ENCODE assay signal across 26 mouse cellular contexts in genomic region chr4:94785921-94786320, GRCm38 (mm10). TPM values are rescaled to one million over a fixed set of nuclear protein-coding genes. Genes with fewer than 3 reads are reported as not detected.
DNase-seq lines count a peak whose midpoint lies in the region; ATAC-seq and TF ChIP-seq lines count a peak whose summit lies in the region.
"Had no signal": no experiment of that assay in that cellular context is flagged by ENCODE, and none has a peak within 500 bp of the region (broad histone marks: within the 10 kb centered on the region; RNA-seq: fewer than 3 reads in every experiment).

No protein-coding gene starts in this region.

- H3K4me3 ChIP-seq in lung, postnatal 0 days (ENCODE audit: low read depth, low read length), result no peak overlapping the region
- H3K4me3 ChIP-seq: embryonic facial prominence, embryonic 10.5 days; embryonic facial prominence, embryonic 13.5 days; erythroblast, embryonic 14.5 days; forebrain, embryonic 13.5 days; heart, embryonic 10.5 days; hindbrain, embryonic 12.5 days; hindbrain, embryonic 15.5 days had no signal

- ATAC-seq in lung, postnatal 0 days, result no peak
- ATAC-seq: activated CD4-positive, CD25-positive, alpha-beta regulatory T cell, adult 4 months; CD4-positive, CD25-positive, alpha-beta regulatory T cell, adult 4 months; forebrain, embryonic 13.5 days; forebrain, embryonic 16.5 days; intestine, postnatal 0 days had no signal

- no peak overlapping the region for H3K27ac ChIP-seq in lung, postnatal 0 days (ENCODE audit: low read length)
- H3K27ac ChIP-seq: embryonic facial prominence, embryonic 10.5 days; embryonic facial prominence, embryonic 13.5 days; forebrain, embryonic 13.5 days; heart, embryonic 10.5 days; hindbrain, embryonic 12.5 days; hindbrain, embryonic 15.5 days had no signal

- TF ChIP-seq EP300 in lung, postnatal 0 days (IDR thresholded peaks at IDR 0.05), result peak; percentile 43; the same call in 1 of the 2 replicates

- H3K4me2 ChIP-seq in lung, postnatal 0 days (replicated peaks; ENCODE audit: low read depth, low read length), result no peak overlapping the region
- H3K4me2 ChIP-seq: embryonic facial prominence, embryonic 13.5 days; forebrain, embryonic 13.5 days; hindbrain, embryonic 12.5 days; hindbrain, embryonic 15.5 days had no signal

- no peaks in the 10 kb centered on the region for H3K4me1 ChIP-seq in lung, postnatal 0 days (ENCODE audit: insufficient read depth, low read depth, low read length)
- H3K4me1 ChIP-seq: embryonic facial prominence, embryonic 10.5 days; embryonic facial prominence, embryonic 13.5 days; forebrain, embryonic 13.5 days; heart, embryonic 10.5 days; hindbrain, embryonic 12.5 days; hindbrain, embryonic 15.5 days had no signal

- TF ChIP-seq CTCF in lung, postnatal 0 days (IDR thresholded peaks at IDR 0.05), result no peak

- H3K9ac ChIP-seq in lung, postnatal 0 days (replicated peaks; ENCODE audit: low read depth), result no peak overlapping the region
- H3K9ac ChIP-seq: embryonic facial prominence, embryonic 13.5 days; forebrain, embryonic 13.5 days; hindbrain, embryonic 12.5 days; hindbrain, embryonic 15.5 days had no signal

- H3K9me3 ChIP-seq in lung, postnatal 0 days (ENCODE audit: low read length), result no peaks in the 10 kb centered on the region
- H3K9me3 ChIP-seq: embryonic facial prominence, embryonic 10.5 days; embryonic facial prominence, embryonic 13.5 days; forebrain, embryonic 13.5 days; heart, embryonic 10.5 days; hindbrain, embryonic 12.5 days; hindbrain, embryonic 15.5 days had no signal

- intact Hi-C loops in heart, postnatal 14 days (cut with DNase I), result no loop called here

- DNase-seq in heart, adult 11 months, result peak; percentile 93
- DNase-seq in heart, postnatal 14 days, result no peak
- peak; percentile 30 to 62 for DNase-seq in heart, adult 9 months (ENCODE audit: low spot score in 2 of 2)
- no peak for DNase-seq in heart, postnatal 4 days
- peak; percentile 8 for DNase-seq in lung, postnatal 0 days (ENCODE audit: low spot score)
- DNase-seq in lung, postnatal 36 days, result no peak
- no peak for DNase-seq in frontal cortex, adult 2 months (ENCODE audit: extremely low spot score in 1 of 2, low spot score in 1 of 2)
- DNase-seq: adrenal gland, adult 8-10 months; adrenal gland, postnatal 25 days; cerebellum, adult 11-12 months; cerebellum, adult 8-10 months; cerebellum, postnatal 10 days; cerebellum, postnatal 36 days; embryo, embryonic 11 days; gastrocnemius, postnatal 10 days had no signal

- 93% methylated on average over 2 of the region's 2 CpGs for WGBS in lung, postnatal 0 days

- H3K27me3 ChIP-seq in lung, postnatal 0 days (replicated peaks; ENCODE audit: insufficient read depth, low read length), result no peaks in the 10 kb centered on the region
- H3K27me3 ChIP-seq: embryonic facial prominence, embryonic 13.5 days; forebrain, embryonic 13.5 days; hindbrain, embryonic 12.5 days; hindbrain, embryonic 15.5 days had no signal

- no peaks in the 10 kb centered on the region for H3K36me3 ChIP-seq in lung, postnatal 0 days (ENCODE audit: insufficient read depth, low read length)
- H3K36me3 ChIP-seq: embryonic facial prominence, embryonic 10.5 days; embryonic facial prominence, embryonic 13.5 days; hindbrain, embryonic 12.5 days; hindbrain, embryonic 15.5 days had no signal

RNA-seq across cellular contexts. Expression of gene Tek, which starts 46.8 kb away (rescaled TPM):
- 10 to 100 TPM; 53.1 to 61.1 TPM for total RNA-seq in heart, postnatal 14 days (2021)
- 10 to 100 TPM; 59.2 to 62.8 TPM for total RNA-seq in heart, postnatal 4 days (2021)
- polyA plus RNA-seq in lung, postnatal 0 days (2015; fragmentation: Nextera tagmentation; extraction: Ambion mirVana), result 71.8 and 75.8 TPM in 2 replicates
- 9.6 and 11.2 TPM in 2 replicates for polyA plus RNA-seq in frontal cortex, adult 2 months (2012; rRNA removed)
- polyA plus RNA-seq: activated CD4-positive, CD25-positive, alpha-beta regulatory T cell, adult 4 months; CD4-positive, CD25-positive, alpha-beta regulatory T cell, adult 4 months; erythroblast, embryonic 14.5 days had no signal

Comparison
In these comparisons a context has a peak if more than half of its experiments do, and no peak if none do; other contexts are left out.
1. DNase-seq: peak in heart, adult 11 months (single experiment), heart, adult 9 months (2 of 2) and lung, postnatal 0 days (single experiment); none in heart, postnatal 14 days (0 of 2), heart, postnatal 4 days (single experiment), lung, postnatal 36 days (single experiment) and frontal cortex, adult 2 months (0 of 2).